Mouse (Mus musculus) liver, embryonic 11.5 days (tissue): Measurements from ENCODE around the gene Vwa5b2. TPM values are rescaled to one million over a fixed set of nuclear protein-coding genes. Genes with fewer than 3 reads are reported as not detected.

Experiments
- ATAC-seq: fragments of 200-750 bp; cut with Nextera tagmentation; replicated peaks from 2 replicates; pipeline ENCODE4 v1.8.0; 2017; ENCODE audit warnings: moderate number of reproducible peaks, mild to moderate bottlenecking, moderate TSS enrichment, moderate library complexity; ENCODE audit not compliant: low FRiP score
- DNase-seq: peaks from one replicate; pipeline ENCODE4 v3.0.0-alpha.2; 2017; ENCODE audit warnings: low spot score
- H3K27ac ChIP-seq: fragments of 300-500 bp; sonication (generic); 2 replicates; pipeline ENCODE4 v1.5.1; 2014; ENCODE audit warnings: mild to moderate bottlenecking, low read depth, low read length, control low read depth
- H3K27me3 ChIP-seq: fragments of 300-500 bp; sonication (generic); replicated peaks from 2 replicates; pipeline ENCODE4 v1.6.1; 2014; ENCODE audit warnings: low read length, mixed read lengths; ENCODE audit not compliant: control insufficient read depth, insufficient read depth
- H3K36me3 ChIP-seq: fragments of 300-500 bp; sonication (generic); 2 replicates; pipeline ENCODE4 v1.6.1; 2014; ENCODE audit warnings: mild to moderate bottlenecking, low read length, moderate library complexity, mixed read lengths; ENCODE audit not compliant: control insufficient read depth, insufficient read depth
- H3K4me1 ChIP-seq: fragments of 300-500 bp; sonication (generic); replicated peaks from 2 replicates; pipeline ENCODE4 v1.6.1; 2014; ENCODE audit warnings: low read length, mixed read lengths; ENCODE audit not compliant: control insufficient read depth, insufficient read depth
- H3K4me2 ChIP-seq: fragments of 300-500 bp; sonication (generic); 2 replicates; pipeline ENCODE4 v1.6.1; 2014; ENCODE audit warnings: mild to moderate bottlenecking, control low read depth, moderate library complexity
- H3K4me3 ChIP-seq: fragments of 300-500 bp; sonication (generic); 2 replicates; pipeline ENCODE4 v1.5.1; 2014; ENCODE audit warnings: low read depth, low read length, control low read depth
- H3K9ac ChIP-seq: fragments of 300-500 bp; sonication (generic); 2 replicates; pipeline ENCODE4 v1.6.1; 2014; ENCODE audit warnings: low read depth, low read length, control low read depth
- H3K9me3 ChIP-seq: fragments of 300-500 bp; sonication (generic); 2 replicates; pipeline ENCODE4 v1.6.1; 2016; ENCODE audit warnings: low read length, inconsistent platforms, mixed read lengths; ENCODE audit not compliant: control insufficient read depth
- WGBS: fragments of 180-500 bp; shearing (Covaris S2); extraction: QIAGEN DNeasy Blood & Tissue Kit; methylation state at CpG from one replicate; pipeline ENCODE4 v1.1.7; 2014; 5-methylcytosine and 5-hydroxymethylcytosine counted together
- polyA plus RNA-seq: library from polyadenylated mRNA; unstranded; fragments of >200 nt; fragmentation: Nextera tagmentation; extraction: Ambion mirVana; gene quantifications from 2 replicates; pipeline ENCODE4 v1.2.1, GENCODE M21; 2014

Gene Vwa5b2
- polyA plus RNA-seq: 0.58 and 1.1 TPM in 2 replicates

- no peak for DNase-seq
- no peak; the same call in 1 of the 2 replicates for ATAC-seq
- Histone ChIP-seq H3K9me3 (no peaks in the 10 kb centered on the region), H3K4me2 (peak within 1 kb of the TSS; percentile 90), H3K27ac (no peak within 1 kb of the TSS), H3K36me3 (no peaks in the 10 kb centered on the region), H3K4me1 (peaks cover 24% of the 10 kb centered on the region), H3K27me3 (peaks cover 70% of the 10 kb centered on the region), H3K9ac (no peak within 1 kb of the TSS), H3K4me3 (peak within 1 kb of the TSS; percentile 52)
- 2% methylated on average over 24 of the region's 24 CpGs for WGBS
These were observed at the start of gene Vwa5b2 for GRCm38 (mm10) chr16:20589366-20589938. Vwa5b2 (plus strand) TSS chr16:20589471.

- H3K4me2 ChIP-seq: no peak overlapping the region
- no peak overlapping the region for H3K9ac ChIP-seq
- H3K4me3 ChIP-seq: no peak overlapping the region
- ATAC-seq (no peak), DNase-seq (no peak)
- 53% methylated on average over 3 of the region's 3 CpGs for WGBS
- no peaks in the 10 kb centered on the region for H3K9me3 ChIP-seq
- H3K36me3 ChIP-seq: peaks cover 52% of the 10 kb centered on the region
- H3K4me1 ChIP-seq: peaks cover 28% of the 10 kb centered on the region
- no peak overlapping the region for H3K27ac ChIP-seq
- H3K27me3 ChIP-seq: no peaks in the 10 kb centered on the region
These were observed 49.6 kb upstream of the Vwa5b2 start for GRCm38 (mm10) chr16:20539649-20540048.

GRCm38 (mm10) chr16:20540438-20540837 lies 48.8 kb upstream of the Vwa5b2 start:
- Histone ChIP-seq H3K9me3 (no peaks in the 10 kb centered on the region), H3K27ac (no peak overlapping the region), H3K9ac (no peak overlapping the region), H3K4me2 (peak overlapping the region; percentile 28; the same call in 1 of the 2 replicates), H3K27me3 (no peaks in the 10 kb centered on the region), H3K4me3 (no peak overlapping the region; the same call in 1 of the 2 replicates), H3K4me1 (peaks cover 28% of the 10 kb centered on the region), H3K36me3 (peaks cover 54% of the 10 kb centered on the region)
- 51% methylated on average over 4 of the region's 4 CpGs for WGBS
- ATAC-seq (no peak), DNase-seq (no peak)

GRCm38 (mm10) chr16:20545696-20546095 lies 43.6 kb upstream of the Vwa5b2 start:
- no peaks in the 10 kb centered on the region for H3K9me3 ChIP-seq
- no peak overlapping the region for H3K9ac ChIP-seq
- peaks cover 12% of the 10 kb centered on the region for H3K4me1 ChIP-seq
- no peak for ATAC-seq
- peaks cover 38% of the 10 kb centered on the region for H3K36me3 ChIP-seq
- H3K4me2 ChIP-seq: no peak overlapping the region
- no peak overlapping the region for H3K27ac ChIP-seq
- 90% methylated on average over 10 of the region's 10 CpGs for WGBS
- DNase-seq: no peak
- H3K4me3 ChIP-seq: no peak overlapping the region
- H3K27me3 ChIP-seq: no peaks in the 10 kb centered on the region

- DNase-seq (no peak), ATAC-seq (no peak)
- Histone ChIP-seq H3K4me1 (peaks cover 12% of the 10 kb centered on the region), H3K9ac (peak overlapping the region; percentile 74), H3K36me3 (peaks cover 40% of the 10 kb centered on the region), H3K9me3 (no peaks in the 10 kb centered on the region), H3K27ac (peak overlapping the region; percentile 76), H3K4me3 (peak overlapping the region; percentile 91), H3K4me2 (peak overlapping the region; percentile 94), H3K27me3 (no peaks in the 10 kb centered on the region)
- 62% methylated on average over 5 of the region's 5 CpGs for WGBS
These were observed 41.8 kb upstream of the Vwa5b2 start for GRCm38 (mm10) chr16:20547423-20547822.

- Histone ChIP-seq H3K9ac (peak within 1 kb of the TSS; percentile 83), H3K9me3 (no peaks in the 10 kb centered on the region), H3K27me3 (no peaks in the 10 kb centered on the region), H3K27ac (peak within 1 kb of the TSS; percentile 76), H3K4me3 (peak within 1 kb of the TSS; percentile 91), H3K4me2 (peak within 1 kb of the TSS; percentile 94), H3K4me1 (peaks cover 12% of the 10 kb centered on the region), H3K36me3 (peaks cover 41% of the 10 kb centered on the region)
- ATAC-seq: peak; percentile 96
- DNase-seq: peak; percentile 91
- under 1% methylated on average over 56 of the region's 56 CpGs for WGBS
These were observed 40.9 kb upstream of the Vwa5b2 start, which contains the start of gene Abcf3 for GRCm38 (mm10) chr16:20548096-20548948. Abcf3 (plus strand) TSS chr16:20548577.

GRCm38 (mm10) chr16:20549161-20549560 lies 40.1 kb upstream of the Vwa5b2 start:
- Histone ChIP-seq H3K9ac (peak overlapping the region; percentile 83), H3K27ac (peak overlapping the region; percentile 45; the same call in 1 of the 2 replicates), H3K9me3 (no peaks in the 10 kb centered on the region), H3K4me3 (peak overlapping the region; percentile 91), H3K36me3 (peaks cover 38% of the 10 kb centered on the region), H3K4me1 (peaks cover 12% of the 10 kb centered on the region), H3K27me3 (no peaks in the 10 kb centered on the region), H3K4me2 (peak overlapping the region; percentile 94)
- WGBS: 47% methylated on average over 9 of the region's 9 CpGs
- no peak; the same call in 1 of the 2 replicates for ATAC-seq
- DNase-seq: no peak

- no peak overlapping the region for H3K4me3 ChIP-seq
- WGBS: 91% methylated on average over 5 of the region's 5 CpGs
- no peak overlapping the region for H3K9ac ChIP-seq
- no peak for DNase-seq
- H3K4me2 ChIP-seq: no peak overlapping the region
- H3K27ac ChIP-seq: no peak overlapping the region
- H3K36me3 ChIP-seq: peaks cover 38% of the 10 kb centered on the region
- no peaks in the 10 kb centered on the region for H3K9me3 ChIP-seq
- ATAC-seq: no peak
- peaks cover 12% of the 10 kb centered on the region for H3K4me1 ChIP-seq
- H3K27me3 ChIP-seq: no peaks in the 10 kb centered on the region
These were observed 37.6 kb upstream of the Vwa5b2 start for GRCm38 (mm10) chr16:20551691-20552090.
